Mouse (Mus musculus) testis, adult 2 months (tissue): ENCODE results near the gene Gsg1.

Source experiments
- CTCF ChIP-seq: fragments of 200-500 bp; IDR thresholded peaks from 2 replicates; pipeline ENCODE4 v1.5.1; 2012; ENCODE audit warnings: low read depth, mild to moderate bottlenecking, inconsistent platforms, low read length, moderate library complexity; ENCODE audit not compliant: control insufficient read depth, insufficient read depth, insufficient replicate concordance
- POLR2A ChIP-seq: fragments of 200-500 bp; IDR thresholded peaks from 2 replicates; pipeline ENCODE4 v1.6.1; 2012; ENCODE audit warnings: low read depth, mild to moderate bottlenecking, inconsistent platforms, low read length, moderate library complexity; ENCODE audit not compliant: control insufficient read depth

- TF ChIP-seq CTCF = no peak
- TF ChIP-seq POLR2A = no peak
Observed at GRCm38 (mm10) chr6:135294150-135294549, 40.0 kb upstream of the Gsg1 start.
